Mouse (Mus musculus) intestine, embryonic 16.5 days (tissue): Measurements from ENCODE around the gene Ccnc. TPM values are rescaled to one million over a fixed set of nuclear protein-coding genes. Genes with fewer than 3 reads are reported as not detected.

ENCODE experiments used
- ATAC-seq: fragments of 200-750 bp; cut with Nextera tagmentation; 2 replicates; pipeline ENCODE4 v1.8.0; 2017; ENCODE audit warnings: moderate TSS enrichment, moderate library complexity
- H3K27ac ChIP-seq: fragments of 300-500 bp; sonication (generic); 2 replicates; pipeline ENCODE4 v1.5.1; 2014; ENCODE audit warnings: mild to moderate bottlenecking, low read length
- H3K27me3 ChIP-seq: fragments of 300-500 bp; sonication (generic); replicated peaks from 2 replicates; pipeline ENCODE4 v1.6.1; 2014; ENCODE audit warnings: low read length, control low read depth, mixed read lengths; ENCODE audit not compliant: control insufficient read depth, insufficient read depth
- H3K36me3 ChIP-seq: fragments of 300-500 bp; sonication (generic); 2 replicates; pipeline ENCODE4 v1.6.1; 2014; ENCODE audit warnings: low read length, control low read depth; ENCODE audit not compliant: control insufficient read depth, insufficient read depth
- H3K4me1 ChIP-seq: fragments of 300-500 bp; sonication (generic); 2 replicates; pipeline ENCODE4 v1.6.1; 2014; ENCODE audit warnings: low read length, control low read depth, mixed read lengths; ENCODE audit not compliant: control insufficient read depth, insufficient read depth
- H3K4me2 ChIP-seq: fragments of 300-500 bp; sonication (generic); 2 replicates; pipeline ENCODE4 v1.6.1; 2014; ENCODE audit warnings: low read depth, low read length, control low read depth
- H3K4me3 ChIP-seq: fragments of 300-500 bp; sonication (generic); 2 replicates; pipeline ENCODE4 v1.5.1; 2014; ENCODE audit warnings: mild to moderate bottlenecking, low read length
- H3K9ac ChIP-seq: fragments of 300-500 bp; sonication (generic); 2 replicates; pipeline ENCODE4 v1.6.1; 2014; ENCODE audit warnings: low read depth, low read length
- H3K9me3 ChIP-seq: fragments of 300-500 bp; sonication (generic); 2 replicates; pipeline ENCODE4 v1.6.1; 2016; ENCODE audit warnings: low read length, control low read depth; ENCODE audit not compliant: control insufficient read depth
- whole genome bisulfite sequencing: fragments of 180-500 bp; shearing (Covaris S2); extraction: QIAGEN DNeasy Blood & Tissue Kit; methylation state at CpG from one replicate; pipeline ENCODE4 v1.1.7; 2014; 5-methylcytosine and 5-hydroxymethylcytosine counted together
- polyA plus RNA-seq: library from polyadenylated mRNA; unstranded; fragments of >200 nt; fragmentation: Nextera tagmentation; extraction: Ambion mirVana; gene quantifications from 2 replicates; pipeline ENCODE4 v1.2.1, GENCODE M21; 2015

The Ccnc gene
- polyA plus RNA-seq = 29.1 and 30.8 TPM in 2 replicates

DNA sequence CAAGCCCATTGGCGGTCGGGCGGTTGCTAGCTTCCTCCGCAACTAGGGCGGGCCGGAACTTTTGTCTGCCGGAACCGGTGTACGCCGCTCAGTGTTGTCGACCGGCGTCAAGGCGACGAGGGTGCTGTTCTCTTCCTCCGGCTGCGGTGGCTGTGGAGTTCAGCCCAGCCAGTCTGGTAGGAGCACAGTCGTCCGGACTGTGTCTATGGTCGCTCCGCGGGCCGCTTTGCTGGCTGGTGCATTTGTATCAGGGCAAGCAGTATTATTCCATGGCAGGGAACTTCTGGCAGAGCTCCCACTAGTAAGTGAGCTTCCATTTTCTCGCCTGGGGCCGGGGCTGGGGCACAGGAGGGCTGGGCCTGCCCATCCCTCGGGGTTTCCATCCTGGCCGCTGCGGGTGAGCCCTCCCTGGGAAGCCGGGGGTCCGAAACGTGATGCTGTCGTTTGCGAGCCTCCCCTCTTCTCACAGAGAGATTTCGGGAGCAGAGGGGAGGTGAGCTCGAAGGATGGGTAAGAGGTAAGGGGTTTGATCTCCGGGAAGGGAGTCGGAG, at the start of gene Ccnc:
Ccnc (plus strand) TSS at position 87 of the 551 bp plus-strand sequence.
- peak within 1 kb of the TSS; percentile 85 for H3K9ac ChIP-seq
- under 1% methylated on average over 37 of the region's 37 CpGs for WGBS
- H3K36me3 ChIP-seq = no peaks in the 10 kb centered on the region
- peak within 1 kb of the TSS; percentile 78 for H3K4me2 ChIP-seq
- peak within 1 kb of the TSS; percentile 84 for H3K27ac ChIP-seq
- H3K27me3 ChIP-seq = no peaks in the 10 kb centered on the region
- peaks cover 4% of the 10 kb centered on the region for H3K4me1 ChIP-seq
- peak; percentile 99 for ATAC-seq
- peak within 1 kb of the TSS; percentile 88 for H3K4me3 ChIP-seq
- H3K9me3 ChIP-seq = no peaks in the 10 kb centered on the region

DNA sequence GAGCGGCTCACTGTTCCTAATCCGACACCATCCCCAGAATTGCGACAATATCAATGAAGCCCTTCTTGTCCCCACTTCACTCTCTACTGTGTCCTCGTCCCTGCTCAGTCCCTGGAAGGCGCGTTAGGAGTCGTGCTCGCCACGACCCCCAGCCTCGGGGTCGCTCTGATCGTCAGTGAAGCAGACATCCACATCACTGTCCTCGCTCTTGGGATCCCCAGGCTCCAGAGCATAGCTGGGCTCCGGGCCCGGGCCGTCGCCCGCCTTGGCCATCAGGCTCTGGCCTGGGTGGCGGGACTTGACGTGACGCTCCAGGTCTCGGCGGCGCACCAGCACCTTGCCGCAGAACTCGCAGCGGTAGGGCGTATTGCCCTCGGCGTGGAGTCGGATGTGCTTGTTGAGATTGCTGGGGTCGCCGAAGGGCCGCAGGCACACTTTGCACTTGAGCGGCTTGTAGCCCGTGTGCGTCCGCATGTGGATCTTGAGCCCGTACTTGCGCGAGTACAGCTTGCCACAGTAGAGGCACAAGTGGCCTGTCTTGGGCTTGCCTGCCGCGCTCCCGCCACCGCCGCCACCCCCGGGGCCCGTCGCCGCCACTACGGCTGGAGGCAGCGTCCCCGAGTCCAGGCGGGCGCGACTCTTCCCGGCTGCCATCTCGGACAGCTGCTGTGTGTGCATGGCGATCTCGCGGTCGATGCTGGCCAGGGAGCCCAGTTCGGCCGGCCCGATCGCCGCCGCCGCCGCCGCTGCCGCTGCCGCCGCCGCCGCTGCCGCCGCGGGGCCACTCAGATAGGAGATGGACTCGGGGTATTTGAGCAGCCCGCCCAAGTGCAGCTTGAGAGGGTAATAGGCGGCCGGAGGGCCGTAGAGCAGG, 49.2 kb upstream of the Ccnc start:
- Histone ChIP-seq H3K27me3 (peaks cover 69% of the 10 kb centered on the region), H3K4me3 (peak overlapping the region; percentile 49), H3K9me3 (no peaks in the 10 kb centered on the region), H3K27ac (no peak overlapping the region), H3K36me3 (no peaks in the 10 kb centered on the region), H3K4me1 (peaks cover 17% of the 10 kb centered on the region), H3K9ac (peak overlapping the region; percentile 29; the same call in 1 of the 2 replicates), H3K4me2 (peak overlapping the region; percentile 81)
- WGBS = 1% methylated on average over 83 of the region's 84 CpGs
- ATAC-seq = no peak

DNA sequence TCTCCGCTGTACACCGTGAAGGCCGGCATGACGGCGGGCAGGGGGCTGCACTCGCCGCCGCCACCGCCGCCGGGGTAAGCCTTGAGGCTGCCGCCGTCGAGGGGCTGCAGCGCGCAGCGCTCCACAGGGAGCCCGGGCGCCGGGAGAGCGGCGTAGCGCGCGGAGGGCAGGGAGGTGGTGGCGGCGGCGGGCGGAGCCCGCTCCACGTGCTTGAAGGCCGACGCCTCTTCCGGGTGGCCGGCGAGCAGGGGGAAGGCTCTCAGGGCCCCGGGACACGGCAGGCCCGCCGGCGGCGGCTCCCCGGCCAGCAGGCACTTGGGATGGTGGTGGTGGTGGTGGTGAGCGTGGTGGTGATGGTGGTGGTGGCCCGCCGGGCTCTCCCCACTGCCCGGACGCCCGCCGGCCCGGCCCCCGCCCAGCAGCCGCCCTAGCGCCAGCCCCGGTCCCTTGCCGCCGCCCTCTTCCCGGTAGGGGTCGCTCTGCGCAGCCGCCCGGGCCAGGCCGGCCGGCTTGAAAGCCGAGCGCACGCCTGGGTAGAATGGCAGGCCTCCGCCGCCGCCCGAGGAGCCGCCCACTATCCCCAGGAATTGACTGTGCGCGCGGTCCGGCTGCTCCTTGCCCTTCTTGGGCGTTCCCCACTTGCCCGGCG, 48.4 kb upstream of the Ccnc start:
- under 1% methylated on average over 51 of the region's 79 CpGs for whole genome bisulfite sequencing
- peak; percentile 91 for ATAC-seq
- Histone ChIP-seq H3K27ac (no peak overlapping the region), H3K4me1 (peaks cover 17% of the 10 kb centered on the region), H3K4me2 (peak overlapping the region; percentile 81), H3K36me3 (no peaks in the 10 kb centered on the region), H3K9ac (peak overlapping the region; percentile 29), H3K9me3 (no peaks in the 10 kb centered on the region), H3K27me3 (peaks cover 73% of the 10 kb centered on the region), H3K4me3 (peak overlapping the region; percentile 49)

DNA sequence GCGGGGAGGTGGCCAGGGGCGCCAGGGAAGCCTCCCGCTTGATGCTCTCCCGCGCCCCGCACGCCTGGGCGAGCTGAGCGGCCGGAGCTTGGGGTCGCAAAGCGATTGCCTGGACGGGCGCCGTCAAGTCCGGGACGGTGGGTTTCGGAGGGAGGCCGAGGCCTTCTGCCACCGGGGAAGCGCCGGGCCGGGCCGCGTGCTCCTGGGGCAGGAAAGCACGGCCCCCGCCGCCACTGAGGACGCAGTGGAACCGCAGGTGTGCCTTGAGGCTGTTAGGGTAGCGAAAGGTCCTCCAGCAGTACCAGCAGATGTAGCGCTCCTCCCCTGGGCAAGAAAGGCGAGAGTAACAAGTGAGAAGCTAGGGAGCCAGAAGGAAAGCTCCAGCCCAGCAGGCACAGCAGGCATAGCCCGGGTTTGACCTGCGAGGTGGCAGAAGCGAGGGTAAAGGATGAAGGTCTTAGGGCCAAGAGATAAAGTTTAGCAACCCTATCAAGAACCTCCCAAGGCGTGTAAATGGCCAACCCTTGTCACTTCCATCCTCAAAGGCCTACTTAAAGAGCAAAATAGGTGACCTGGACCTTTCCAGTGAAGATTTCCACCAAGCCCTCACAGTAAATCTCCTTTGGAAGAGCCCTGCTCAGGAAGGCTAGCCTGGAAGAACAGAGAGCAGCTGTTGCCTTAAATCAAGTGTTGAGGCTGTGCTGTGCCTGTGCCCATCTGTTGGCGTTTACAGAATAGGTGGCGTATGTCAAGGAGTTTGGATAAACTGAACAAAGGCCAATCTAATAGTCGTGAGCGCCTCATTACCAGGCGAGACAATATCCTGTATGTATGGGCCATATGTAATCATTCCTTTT, 47.6 kb upstream of the Ccnc start:
- ATAC-seq = peak; percentile 43

DNA sequence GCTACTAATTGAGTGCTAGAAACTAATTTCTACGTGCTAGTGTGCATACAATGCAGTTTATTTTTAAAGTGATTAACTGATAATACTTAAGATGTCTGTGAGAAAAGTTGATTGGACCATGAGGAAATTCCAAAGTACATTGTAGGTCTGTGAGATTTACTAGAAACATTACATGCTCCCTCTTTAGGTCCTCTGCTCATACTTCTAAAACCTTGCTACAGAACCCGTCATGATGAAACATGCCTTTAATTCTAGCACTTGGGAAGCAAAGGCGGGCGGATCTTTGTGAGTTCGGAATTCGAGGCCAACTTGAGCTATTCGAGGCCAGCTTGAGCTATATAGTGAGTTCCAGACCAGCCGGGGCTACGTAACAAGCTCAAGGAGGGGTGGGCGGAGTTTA, 46.5 kb upstream of the Ccnc start:
- H3K4me3 ChIP-seq = no peak overlapping the region
- no peaks in the 10 kb centered on the region for H3K36me3 ChIP-seq
- no peak overlapping the region for H3K9ac ChIP-seq
- ATAC-seq = no peak
- 4% methylated on average over 10 of the region's 10 CpGs for WGBS
- H3K4me1 ChIP-seq = peaks cover 17% of the 10 kb centered on the region
- no peaks in the 10 kb centered on the region for H3K9me3 ChIP-seq
- H3K4me2 ChIP-seq = no peak overlapping the region
- no peak overlapping the region for H3K27ac ChIP-seq
- H3K27me3 ChIP-seq = peaks cover 82% of the 10 kb centered on the region

More for the DNA sequence above, 47.6 kb upstream of the Ccnc start:
- Histone ChIP-seq H3K4me3 (peak overlapping the region; percentile 49), H3K27ac (no peak overlapping the region), H3K27me3 (peaks cover 73% of the 10 kb centered on the region), H3K9me3 (no peaks in the 10 kb centered on the region), H3K4me1 (peaks cover 17% of the 10 kb centered on the region), H3K9ac (no peak overlapping the region), H3K36me3 (no peaks in the 10 kb centered on the region), H3K4me2 (peak overlapping the region; percentile 81)
- 3% methylated on average over 42 of the region's 42 CpGs for WGBS

DNA sequence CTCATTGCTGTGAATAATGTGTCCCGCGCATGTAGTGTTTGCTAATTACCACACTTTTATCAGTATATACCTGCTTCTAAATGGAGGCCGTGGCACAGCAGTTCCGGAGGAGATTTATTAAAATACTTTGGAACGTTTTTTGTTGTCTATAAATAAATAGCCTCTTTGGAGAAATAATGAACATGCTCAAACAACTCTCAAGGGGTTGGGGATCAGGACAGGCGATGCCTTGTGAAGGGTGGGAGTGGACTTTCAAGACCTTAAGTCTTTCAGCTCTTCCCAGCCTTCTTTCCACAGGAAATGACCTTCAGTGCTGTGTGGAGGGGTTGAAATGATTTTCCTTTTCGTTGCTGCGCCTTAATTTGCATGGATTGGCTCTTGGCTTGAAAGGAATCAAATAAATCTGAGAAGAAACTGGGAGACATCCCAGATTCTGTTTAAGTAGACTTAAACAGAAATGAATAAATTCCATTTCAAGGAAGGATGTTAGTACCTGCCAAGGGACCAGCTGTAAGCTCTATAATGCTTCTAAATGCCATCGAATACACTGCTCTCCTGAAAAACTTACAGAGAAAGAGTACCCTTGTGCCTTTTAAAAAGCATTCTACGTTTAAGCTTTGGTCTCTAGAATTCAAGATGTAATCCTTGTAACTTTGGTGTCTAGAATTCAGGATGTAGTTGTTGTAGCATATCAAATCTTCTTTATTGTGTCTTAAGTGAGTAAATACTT, 44.9 kb upstream of the Ccnc start:
- Histone ChIP-seq H3K9me3 (no peaks in the 10 kb centered on the region), H3K4me2 (no peak overlapping the region), H3K27ac (no peak overlapping the region), H3K9ac (no peak overlapping the region), H3K4me3 (no peak overlapping the region), H3K27me3 (peaks cover 91% of the 10 kb centered on the region), H3K36me3 (no peaks in the 10 kb centered on the region), H3K4me1 (peaks cover 17% of the 10 kb centered on the region)
- no peak for ATAC-seq
- 14% methylated on average over 10 of the region's 10 CpGs for WGBS

DNA sequence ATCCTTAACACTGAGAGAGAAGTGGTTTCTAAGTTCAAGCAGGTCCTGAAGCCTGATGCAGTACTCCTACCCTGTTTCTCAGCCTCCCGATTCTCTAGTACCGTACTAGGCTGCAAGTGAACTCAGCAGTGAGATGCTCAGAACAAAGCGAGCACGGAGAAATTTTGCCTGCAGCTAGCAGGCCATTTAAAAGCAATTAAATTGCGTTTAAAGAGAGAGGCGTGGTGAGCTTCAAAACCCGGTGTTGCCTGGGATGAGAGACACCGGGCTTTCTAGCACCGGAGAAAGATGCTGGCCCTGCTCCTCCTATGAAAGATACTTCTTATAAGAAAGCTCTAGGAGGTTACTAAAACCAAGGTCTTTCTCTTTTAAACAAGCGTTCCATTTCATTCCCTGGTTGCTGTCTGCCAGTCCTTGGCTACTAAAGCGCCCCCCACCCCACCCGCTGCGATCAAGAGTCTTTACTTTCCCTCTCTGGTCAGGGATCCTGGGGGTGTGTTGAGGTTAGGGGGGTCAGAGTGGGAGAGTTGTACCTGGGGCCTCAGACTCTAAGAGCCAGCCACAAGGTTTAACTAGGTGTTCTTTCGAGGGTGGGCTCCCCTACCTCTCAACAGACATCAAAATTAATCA, 43.0 kb upstream of the Ccnc start:
- Histone ChIP-seq H3K9me3 (no peaks in the 10 kb centered on the region), H3K4me2 (no peak overlapping the region), H3K27ac (no peak overlapping the region), H3K36me3 (no peaks in the 10 kb centered on the region), H3K9ac (no peak overlapping the region), H3K27me3 (peaks cover 91% of the 10 kb centered on the region), H3K4me1 (peaks cover 13% of the 10 kb centered on the region), H3K4me3 (no peak overlapping the region)
- 4% methylated on average over 14 of the region's 14 CpGs for WGBS
- no peak for ATAC-seq

DNA sequence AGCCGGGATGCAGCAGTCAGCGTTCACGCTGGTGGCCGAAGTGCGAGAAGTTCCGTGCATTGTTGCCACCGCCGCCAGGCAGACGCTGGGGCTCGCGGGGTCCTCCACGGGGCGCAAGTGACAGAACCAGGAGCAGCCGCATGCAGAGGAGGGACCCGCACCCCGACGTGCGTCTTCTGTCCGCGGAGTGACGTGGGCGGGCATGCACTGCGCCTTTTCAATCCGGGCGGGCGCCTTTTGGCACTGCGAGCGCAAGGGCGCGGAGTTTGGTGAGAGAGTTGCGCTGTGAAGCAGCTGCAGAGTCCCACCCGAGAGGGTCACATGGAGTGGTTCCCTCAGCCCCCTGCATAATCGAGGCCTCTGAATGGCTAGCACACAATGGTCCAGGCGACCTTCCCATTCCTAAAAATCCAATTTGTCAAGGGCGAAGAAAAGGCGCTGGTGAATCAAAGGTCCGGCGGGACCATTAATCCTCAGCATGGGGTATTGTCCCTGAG, 41.9 kb upstream of the Ccnc start, which contains the start of gene Prdm13:
Prdm13 (minus strand) TSS at position 369 of the 497 bp plus-strand sequence.
- peaks cover 84% of the 10 kb centered on the region for H3K27me3 ChIP-seq
- no peak within 1 kb of the TSS for H3K9ac ChIP-seq
- no peaks in the 10 kb centered on the region for H3K36me3 ChIP-seq
- no peak within 1 kb of the TSS for H3K4me2 ChIP-seq
- no peak within 1 kb of the TSS for H3K27ac ChIP-seq
- no peak within 1 kb of the TSS for H3K4me3 ChIP-seq
- H3K4me1 ChIP-seq = peaks cover 10% of the 10 kb centered on the region; the same call in 1 of the 2 replicates
- no peaks in the 10 kb centered on the region for H3K9me3 ChIP-seq
- under 1% methylated on average over 38 of the region's 38 CpGs for WGBS
- ATAC-seq = no peak
